Mouse (Mus musculus) stomach, postnatal 0 days (tissue): Measurements from ENCODE around the gene Trim69.

Experiments
- CTCF ChIP-seq: IDR thresholded peaks from 2 replicates; pipeline ENCODE4 v1.5.1; 2016; ENCODE audit warnings: antibody characterized with exemption, low read depth, mild to moderate bottlenecking, moderate library complexity
- EP300 ChIP-seq: optimal IDR thresholded peaks from 2 replicates; pipeline ENCODE3; 2016; ENCODE audit warnings: antibody characterized with exemption

GRCm38 (mm10) chr2:122155292-122155691, 5.2 kb upstream of the Trim69 start:
- TF ChIP-seq CTCF (no peak), EP300 (no peak)
